Mouse (Mus musculus): ENCODE results near the gene Mdm4. TPM values are rescaled to one million over a fixed set of nuclear protein-coding genes. Genes with fewer than 3 reads are reported as not detected.
"Not testable (repeated sequence)": the region's sequence is repeated elsewhere in the genome, so short reads cannot be mapped to it uniquely, and the experiment has no call there.

Gene Mdm4
- total and polyA plus RNA-seq, 2 experiments from 2014 or later = 28.2 to 54.4 TPM

GRCm38 (mm10) chr1:133013331-133013730 is 17.0 kb downstream of the Mdm4 start:
- TF ChIP-seq CTCF (IDR thresholded peaks at IDR 0.05) = peak; percentile 48
- H3K4me2 ChIP-seq (ENCODE audit: low read depth, low read length, poor library complexity, severe bottlenecking) = no peak overlapping the region
- H3K27ac ChIP-seq (ENCODE audit: low read depth, low read length) = no peak overlapping the region
- H3K4me1 ChIP-seq (ENCODE audit: insufficient read depth, low read length) = no peaks in the 10 kb centered on the region
- H3K36me3 ChIP-seq (ENCODE audit: insufficient read depth, low read length) = peaks cover 16% of the 10 kb centered on the region; the same call in 1 of the 2 replicates
- H3K9me3 ChIP-seq (ENCODE audit: low read length) = no peaks in the 10 kb centered on the region
- no peak overlapping the region for H3K4me3 ChIP-seq (ENCODE audit: low read depth, low read length)
- DNase-seq (ENCODE audit: low spot score) = no peak
- ATAC-seq (ENCODE audit: low FRiP score) = no peak
- no peaks in the 10 kb centered on the region for H3K27me3 ChIP-seq (ENCODE audit: insufficient read depth, low read length)
- no peak overlapping the region for H3K9ac ChIP-seq (replicated peaks; ENCODE audit: low read length, poor library complexity, severe bottlenecking)

GRCm38 (mm10) chr1:133011955-133012841 is 18.2 kb downstream of the Mdm4 start:
- Histone ChIP-seq H3K9me3 (ENCODE audit: low read length) (no peaks in the 10 kb centered on the region), H3K36me3 (ENCODE audit: insufficient read depth, low read length) (peaks cover 12% of the 10 kb centered on the region; the same call in 1 of the 2 replicates), H3K9ac (replicated peaks; ENCODE audit: low read length, poor library complexity, severe bottlenecking) (no peak overlapping the region), H3K4me1 (ENCODE audit: insufficient read depth, low read length) (no peaks in the 10 kb centered on the region), H3K27ac (ENCODE audit: low read depth, low read length) (no peak overlapping the region), H3K4me2 (ENCODE audit: low read depth, low read length, poor library complexity, severe bottlenecking) (no peak overlapping the region), H3K4me3 (ENCODE audit: low read depth, low read length) (no peak overlapping the region), H3K27me3 (ENCODE audit: insufficient read depth, low read length) (no peaks in the 10 kb centered on the region)
- no peak for TF ChIP-seq CTCF (IDR thresholded peaks at IDR 0.05)
- WGBS = 91% methylated on average over 11 of the region's 13 CpGs
- no peak for ATAC-seq (ENCODE audit: low FRiP score)
- DNase-seq (ENCODE audit: low spot score) = no peak

GRCm38 (mm10) chr1:133006571-133006970 is 23.8 kb downstream of the Mdm4 start:
- Histone ChIP-seq H3K4me2 (ENCODE audit: low read depth, low read length, poor library complexity, severe bottlenecking) (no peak overlapping the region), H3K4me3 (ENCODE audit: low read depth, low read length) (no peak overlapping the region), H3K9ac (replicated peaks; ENCODE audit: low read length, poor library complexity, severe bottlenecking) (no peak overlapping the region), H3K36me3 (ENCODE audit: insufficient read depth, low read length) (peaks cover 22% of the 10 kb centered on the region), H3K27me3 (ENCODE audit: insufficient read depth, low read length) (no peaks in the 10 kb centered on the region), H3K4me1 (ENCODE audit: insufficient read depth, low read length) (no peaks in the 10 kb centered on the region), H3K9me3 (ENCODE audit: low read length) (no peaks in the 10 kb centered on the region), H3K27ac (ENCODE audit: low read depth, low read length) (no peak overlapping the region)
- ATAC-seq (ENCODE audit: low FRiP score) = no peak
- TF ChIP-seq CTCF (IDR thresholded peaks at IDR 0.05) = no peak
- 88% methylated on average over 3 of the region's 3 CpGs for WGBS
- no peak for DNase-seq (ENCODE audit: low spot score)

- no peak for TF ChIP-seq CTCF (IDR thresholded peaks at IDR 0.05)
- H3K9me3 ChIP-seq (ENCODE audit: low read length) = no peaks in the 10 kb centered on the region
- no peaks in the 10 kb centered on the region for H3K4me1 ChIP-seq (ENCODE audit: insufficient read depth, low read length)
- H3K27me3 ChIP-seq (ENCODE audit: insufficient read depth, low read length) = no peaks in the 10 kb centered on the region
- DNase-seq (ENCODE audit: low spot score) (no peak), ATAC-seq (ENCODE audit: low FRiP score) (no peak)
- no peak overlapping the region for H3K9ac ChIP-seq (replicated peaks; ENCODE audit: low read length, poor library complexity, severe bottlenecking)
- 94% methylated on average over 6 of the region's 6 CpGs for WGBS
- no peak overlapping the region for H3K4me2 ChIP-seq (ENCODE audit: low read depth, low read length, poor library complexity, severe bottlenecking)
- no peak overlapping the region for H3K27ac ChIP-seq (ENCODE audit: low read depth, low read length)
- H3K4me3 ChIP-seq (ENCODE audit: low read depth, low read length) = no peak overlapping the region
- peaks cover 28% of the 10 kb centered on the region for H3K36me3 ChIP-seq (ENCODE audit: insufficient read depth, low read length)
Observed at GRCm38 (mm10) chr1:133000347-133000746, 30.0 kb downstream of the Mdm4 start.

- peaks cover 34% of the 10 kb centered on the region for H3K36me3 ChIP-seq (ENCODE audit: insufficient read depth, low read length)
- DNase-seq (ENCODE audit: low spot score) = no peak
- H3K27me3 ChIP-seq (ENCODE audit: insufficient read depth, low read length) = no peaks in the 10 kb centered on the region
- no peak overlapping the region for H3K27ac ChIP-seq (ENCODE audit: low read depth, low read length)
- no peak for TF ChIP-seq CTCF (IDR thresholded peaks at IDR 0.05)
- H3K9me3 ChIP-seq (ENCODE audit: low read length) = no peaks in the 10 kb centered on the region
- no peak overlapping the region for H3K9ac ChIP-seq (replicated peaks; ENCODE audit: low read length, poor library complexity, severe bottlenecking)
- no peak overlapping the region for H3K4me3 ChIP-seq (ENCODE audit: low read depth, low read length)
- H3K4me2 ChIP-seq (ENCODE audit: low read depth, low read length, poor library complexity, severe bottlenecking) = no peak overlapping the region
- WGBS = 87% methylated on average over 7 of the region's 7 CpGs
- ATAC-seq (ENCODE audit: low FRiP score) = no peak
- no peaks in the 10 kb centered on the region for H3K4me1 ChIP-seq (ENCODE audit: insufficient read depth, low read length)
Observed at GRCm38 (mm10) chr1:132991580-132991979, 38.8 kb downstream of the Mdm4 start.

GRCm38 (mm10) chr1:132990733-132991132 is 39.6 kb downstream of the Mdm4 start:
- no peaks in the 10 kb centered on the region for H3K4me1 ChIP-seq (ENCODE audit: insufficient read depth, low read length)
- no peak overlapping the region for H3K27ac ChIP-seq (ENCODE audit: low read depth, low read length)
- H3K9ac ChIP-seq (replicated peaks; ENCODE audit: low read length, poor library complexity, severe bottlenecking) = no peak overlapping the region
- TF ChIP-seq CTCF (IDR thresholded peaks at IDR 0.05) = no peak
- ATAC-seq (ENCODE audit: low FRiP score) (no peak), DNase-seq (ENCODE audit: low spot score) (no peak)
- no peak overlapping the region for H3K4me3 ChIP-seq (ENCODE audit: low read depth, low read length)
- WGBS = 100% methylated on average over 3 of the region's 3 CpGs
- H3K9me3 ChIP-seq (ENCODE audit: low read length) = no peaks in the 10 kb centered on the region
- H3K36me3 ChIP-seq (ENCODE audit: insufficient read depth, low read length) = peaks cover 31% of the 10 kb centered on the region
- H3K4me2 ChIP-seq (ENCODE audit: low read depth, low read length, poor library complexity, severe bottlenecking) = no peak overlapping the region
- no peaks in the 10 kb centered on the region for H3K27me3 ChIP-seq (ENCODE audit: insufficient read depth, low read length)

GRCm38 (mm10) chr1:132988556-132989459 is 41.6 kb downstream of the Mdm4 start:
- not testable (repeated sequence) for H3K4me1 ChIP-seq (ENCODE audit: insufficient read depth, low read length)

More at GRCm38 (mm10) chr1:132988556-132989459, 41.6 kb downstream of the Mdm4 start:
- H3K27ac ChIP-seq (ENCODE audit: low read depth, low read length); H3K9ac ChIP-seq (replicated peaks; ENCODE audit: low read length, poor library complexity, severe bottlenecking); ATAC-seq (ENCODE audit: low FRiP score); DNase-seq (ENCODE audit: low spot score); H3K27me3 ChIP-seq (ENCODE audit: insufficient read depth, low read length); H3K9me3 ChIP-seq (ENCODE audit: low read length); H3K4me3 ChIP-seq (ENCODE audit: low read depth, low read length); H3K4me2 ChIP-seq (ENCODE audit: low read depth, low read length, poor library complexity, severe bottlenecking): not testable (repeated sequence)
- H3K36me3 ChIP-seq (ENCODE audit: insufficient read depth, low read length) = peaks cover 26% of the 10 kb centered on the region
- WGBS = 85% methylated on average over 12 of the region's 12 CpGs
